ENCODE assay signal across 35 mouse cellular contexts in genomic region chr3:137831156-137831555, GRCm38 (mm10).
"Had no signal": no experiment of that assay in that cellular context is flagged by ENCODE, and none has a peak within 500 bp of the region (broad histone marks: within the 10 kb centered on the region; RNA-seq: fewer than 3 reads in every experiment).

No protein-coding gene starts in this region.

- H3K36me3 ChIP-seq: heart, embryonic 10.5 days; heart, embryonic 12.5 days; heart, embryonic 13.5 days; heart, embryonic 15.5 days; hindbrain, embryonic 10.5 days; hindbrain, embryonic 12.5 days; hindbrain, embryonic 13.5 days; hindbrain, embryonic 15.5 days; intestine, embryonic 15.5 days; kidney, embryonic 15.5 days had no signal

- H3K9me3 ChIP-seq: heart, embryonic 10.5 days; heart, embryonic 12.5 days; heart, embryonic 13.5 days; heart, embryonic 15.5 days; hindbrain, embryonic 10.5 days; hindbrain, embryonic 12.5 days; hindbrain, embryonic 13.5 days; hindbrain, embryonic 15.5 days; intestine, embryonic 15.5 days; kidney, embryonic 15.5 days had no signal

- DNase-seq: heart, postnatal 10 days; heart, postnatal 14 days; heart, postnatal 36 days; heart, postnatal 4 days; kidney, adult 11 months; kidney, adult 18-20 months; kidney, adult 2 months; kidney, adult 8-10 months; kidney, adult 9 months; kidney, postnatal 10 days; kidney, postnatal 14 days; kidney, postnatal 25 days; kidney, postnatal 36 days; kidney, postnatal 4 days; layer of hippocampus, postnatal 36 days had no signal

- ATAC-seq: hindbrain, embryonic 16.5 days; hindbrain, postnatal 0 days; inflammation-experienced regulatory T-cells, adult 6 months; intestine, embryonic 15.5 days; intestine, embryonic 16.5 days; intestine, postnatal 0 days had no signal

- H3K4me1 ChIP-seq: hindbrain, embryonic 12.5 days; hindbrain, embryonic 15.5 days; intestine, embryonic 15.5 days had no signal

- H3K9ac ChIP-seq: heart, embryonic 12.5 days; heart, embryonic 13.5 days; heart, embryonic 15.5 days; hindbrain, embryonic 12.5 days; hindbrain, embryonic 13.5 days; hindbrain, embryonic 14.5 days; hindbrain, embryonic 15.5 days; intestine, embryonic 15.5 days; kidney, embryonic 15.5 days had no signal

- H3K4me3 ChIP-seq: heart, embryonic 10.5 days; heart, embryonic 12.5 days; heart, embryonic 13.5 days; heart, embryonic 15.5 days; hindbrain, embryonic 10.5 days; hindbrain, embryonic 12.5 days; hindbrain, embryonic 13.5 days; hindbrain, embryonic 15.5 days; intestine, embryonic 15.5 days; kidney, embryonic 15.5 days; layer of hippocampus, adult 2 months; left cerebral cortex, adult 2 months had no signal

- H3K4me2 ChIP-seq: heart, embryonic 11.5 days; heart, embryonic 12.5 days; heart, embryonic 13.5 days; heart, embryonic 15.5 days; hindbrain, embryonic 12.5 days; hindbrain, embryonic 13.5 days; hindbrain, embryonic 14.5 days; hindbrain, embryonic 15.5 days; intestine, embryonic 15.5 days; kidney, embryonic 15.5 days had no signal

- H3K27ac ChIP-seq: heart, embryonic 10.5 days; heart, embryonic 13.5 days; heart, embryonic 15.5 days; hindbrain, embryonic 10.5 days; hindbrain, embryonic 12.5 days; hindbrain, embryonic 13.5 days; hindbrain, embryonic 14.5 days; hindbrain, embryonic 15.5 days; hindbrain, postnatal 0 days; intestine, embryonic 15.5 days; kidney, embryonic 15.5 days; kidney, postnatal 0 days; layer of hippocampus, adult 2 months; left cerebral cortex, adult 2 months had no signal

- H3K27me3 ChIP-seq: heart, embryonic 12.5 days; heart, embryonic 13.5 days; heart, embryonic 15.5 days; hindbrain, embryonic 12.5 days; hindbrain, embryonic 13.5 days; hindbrain, embryonic 15.5 days; intestine, embryonic 15.5 days; kidney, embryonic 15.5 days had no signal
